ENCODE assay signal across 10 mouse cellular contexts in genomic region chr4:154927899-154928337, GRCm38 (mm10). TPM values are rescaled to one million over a fixed set of nuclear protein-coding genes. Genes with fewer than 3 reads are reported as not detected.
DNase-seq lines count a peak whose midpoint lies in the region; ATAC-seq lines count a peak whose summit lies in the region.
"Had no signal": no experiment of that assay in that cellular context is flagged by ENCODE, and none has a peak within 500 bp of the region (broad histone marks: within the 10 kb centered on the region; RNA-seq: fewer than 3 reads in every experiment).

No protein-coding gene starts in this region.

- H3K4me3 ChIP-seq in embryonic facial prominence, embryonic 11.5 days (ENCODE audit: low read depth, low read length): no peak overlapping the region

- intact Hi-C loops in heart, postnatal 25 days (cut with DNase I): no loop called here
- intact Hi-C loops in left cerebral cortex, postnatal 25 days (cut with DNase I): no loop called here

- WGBS in embryonic facial prominence, embryonic 11.5 days: 38% methylated on average over 5 of the region's 5 CpGs

- H3K4me2 ChIP-seq in embryonic facial prominence, embryonic 11.5 days (ENCODE audit: low read depth, low read length): no peak overlapping the region

- no peaks in the 10 kb centered on the region for H3K27me3 ChIP-seq in embryonic facial prominence, embryonic 11.5 days (ENCODE audit: control insufficient read depth, insufficient read depth, low read length)

- H3K4me1 ChIP-seq in embryonic facial prominence, embryonic 11.5 days (ENCODE audit: control insufficient read depth, insufficient read depth, low read length): no peaks in the 10 kb centered on the region

- ATAC-seq in embryonic facial prominence, embryonic 11.5 days (replicated peaks; ENCODE audit: insufficient number of reproducible peaks, low FRiP score, low TSS enrichment, low read depth): no peak
- ATAC-seq in neutrophil, adult 5-6 weeks (ENCODE audit: extremely low read depth, insufficient number of reproducible peaks, low FRiP score, poor library complexity, severe bottlenecking): 0 out of 2 replicates have a peak, but pooled peaks have one; percentile 20

- H3K9ac ChIP-seq in embryonic facial prominence, embryonic 11.5 days (replicated peaks; ENCODE audit: low read length): peak overlapping the region; percentile 4; the same call in 1 of the 2 replicates

- no peaks in the 10 kb centered on the region for H3K36me3 ChIP-seq in embryonic facial prominence, embryonic 11.5 days (replicated peaks; ENCODE audit: control insufficient read depth, insufficient read depth, low read depth, low read length)

- peak; percentile 44 for DNase-seq in adrenal gland, adult 2 months
- no peak for DNase-seq in adrenal gland, adult 18-20 months (ENCODE audit: low spot score in 2 of 2)
- DNase-seq in embryonic facial prominence, embryonic 11.5 days (ENCODE audit: low spot score): peak; percentile 54
- DNase-seq in heart, postnatal 25 days (ENCODE audit: low spot score): peak; percentile 33
- peak; percentile 71 for DNase-seq in liver
- no peak for DNase-seq in cerebellum, postnatal 36 days
- DNase-seq in left cerebral cortex, postnatal 25 days (ENCODE audit: low spot score in 2 of 2): no peak

- peak overlapping the region; percentile 56; the same call in 1 of the 2 replicates for H3K27ac ChIP-seq in embryonic facial prominence, embryonic 11.5 days (replicated peaks; ENCODE audit: low read depth, low read length)

- no peaks in the 10 kb centered on the region for H3K9me3 ChIP-seq in embryonic facial prominence, embryonic 11.5 days (replicated peaks; ENCODE audit: control insufficient read depth, low read length)

RNA-seq across cellular contexts. Expression of gene Tnfrsf14, which starts 0.4 kb away (rescaled TPM):
- total RNA-seq in adrenal gland, adult 2 months (2021): 1 to 10 TPM; 6.1 to 8.4 TPM
- 14.9 and 27.2 TPM in 2 replicates for polyA plus RNA-seq in adrenal gland, adult 2 months (2012; rRNA removed)
- 1 to 10 TPM; 6.4 to 8.4 TPM for total RNA-seq in adrenal gland, adult 18-20 months (2021)
- 0.35 and 0.71 TPM in 2 replicates for polyA plus RNA-seq in embryonic facial prominence, embryonic 11.5 days (2014; fragmentation: Nextera tagmentation; extraction: Ambion mirVana)
- total RNA-seq in heart, postnatal 25 days (2021): 1 to 10 TPM; 3.8 to 6.7 TPM
- 32.6 and 33.8 TPM in 2 replicates for total RNA-seq in neutrophil, adult 5-6 weeks (2017)
- total RNA-seq in left cerebral cortex, postnatal 25 days (2021): 1 to 10 TPM; 1.3 to 1.7 TPM

RNA-seq across cellular contexts. Expression of gene Fam213b, which starts 29.0 kb away (rescaled TPM):
- 10 to 100 TPM; 41.1 to 56.2 TPM for total RNA-seq in adrenal gland, adult 2 months (2021)
- 61.1 and 87.9 TPM in 2 replicates for polyA plus RNA-seq in adrenal gland, adult 2 months (2012; rRNA removed)
- total RNA-seq in adrenal gland, adult 18-20 months (2021): 100 to 1,000 TPM in 1 of 2 experiments, 10 to 100 TPM in 1; 15.5 to 104 TPM
- 45.7 and 46.9 TPM in 2 replicates for polyA plus RNA-seq in embryonic facial prominence, embryonic 11.5 days (2014; fragmentation: Nextera tagmentation; extraction: Ambion mirVana)
- 10 to 100 TPM; 74.4 to 76.2 TPM for total RNA-seq in heart, postnatal 25 days (2021)
- 3.4 and 4.4 TPM in 2 replicates for total RNA-seq in neutrophil, adult 5-6 weeks (2017)
- total RNA-seq in left cerebral cortex, postnatal 25 days (2021): 10 to 100 TPM; 47.5 to 51.4 TPM

RNA-seq across cellular contexts. Expression of gene Hes5, which starts 32.8 kb away (rescaled TPM):
- not detected for total RNA-seq in adrenal gland, adult 2 months (2021)
- 0.27 TPM in 1 of 2 replicates, not detected in the other for polyA plus RNA-seq in adrenal gland, adult 2 months (2012; rRNA removed)
- not detected for total RNA-seq in adrenal gland, adult 18-20 months (2021)
- polyA plus RNA-seq in embryonic facial prominence, embryonic 11.5 days (2014; fragmentation: Nextera tagmentation; extraction: Ambion mirVana): 35.4 and 47.4 TPM in 2 replicates
- under 1 TPM in 1 of 2 experiments, not detected in 1; 0.28 TPM for total RNA-seq in heart, postnatal 25 days (2021)
- 0.35 and 1.8 TPM in 2 replicates for total RNA-seq in neutrophil, adult 5-6 weeks (2017)
- 10 to 100 TPM; 35.8 to 41.3 TPM for total RNA-seq in left cerebral cortex, postnatal 25 days (2021)
- polyA plus RNA-seq: C2C12 had no signal

RNA-seq across cellular contexts. Expression of gene Pank4, which starts 36.0 kb away (rescaled TPM):
- total RNA-seq in adrenal gland, adult 2 months (2021): 10 to 100 TPM; 24.5 to 28.0 TPM
- 34.8 and 35.3 TPM in 2 replicates for polyA plus RNA-seq in adrenal gland, adult 2 months (2012; rRNA removed)
- 10 to 100 TPM; 28.3 to 31.9 TPM for total RNA-seq in adrenal gland, adult 18-20 months (2021)
- polyA plus RNA-seq in embryonic facial prominence, embryonic 11.5 days (2014; fragmentation: Nextera tagmentation; extraction: Ambion mirVana): 43.6 and 48.8 TPM in 2 replicates
- 10 to 100 TPM; 45.6 to 46.4 TPM for total RNA-seq in heart, postnatal 25 days (2021)
- total RNA-seq in neutrophil, adult 5-6 weeks (2017): 41.4 and 44.8 TPM in 2 replicates
- total RNA-seq in left cerebral cortex, postnatal 25 days (2021): 10 to 100 TPM; 37.6 to 39.8 TPM

RNA-seq across cellular contexts. Expression of gene Mmel1, which starts 58.5 kb away (rescaled TPM):
- 1 to 10 TPM in 1 of 2 experiments, under 1 TPM in 1; 0.66 to 4.9 TPM for total RNA-seq in adrenal gland, adult 2 months (2021)
- 2.4 and 6.3 TPM in 2 replicates for polyA plus RNA-seq in adrenal gland, adult 2 months (2012; rRNA removed)
- 1 to 10 TPM in 1 of 2 experiments, under 1 TPM in 1; 0.19 to 3.8 TPM for total RNA-seq in adrenal gland, adult 18-20 months (2021)
- 0.28 and 0.54 TPM in 2 replicates for polyA plus RNA-seq in embryonic facial prominence, embryonic 11.5 days (2014; fragmentation: Nextera tagmentation; extraction: Ambion mirVana)
- under 1 TPM; 0.20 to 0.39 TPM for total RNA-seq in heart, postnatal 25 days (2021)
- not detected in 2 replicates for total RNA-seq in neutrophil, adult 5-6 weeks (2017)
- under 1 TPM; 0.48 to 0.85 TPM for total RNA-seq in left cerebral cortex, postnatal 25 days (2021)
- polyA plus RNA-seq: large intestine, adult 2 months had no signal

Comparison
In these comparisons a context has a peak if more than half of its experiments do, and no peak if none do; other contexts are left out.
1. DNase-seq: peak in adrenal gland, adult 2 months (single experiment), embryonic facial prominence, embryonic 11.5 days (single experiment), heart, postnatal 25 days (single experiment) and liver (single experiment); none in adrenal gland, adult 18-20 months (0 of 2), cerebellum, postnatal 36 days (0 of 2) and left cerebral cortex, postnatal 25 days (0 of 2).
2. RNA of gene Hes5, which starts 32.8 kb away (total RNA-seq): 35.8 to 41.3 TPM in left cerebral cortex, postnatal 25 days; 0.35 to 1.8 TPM in neutrophil, adult 5-6 weeks, 0.28 TPM in heart, postnatal 25 days, not detected in adrenal gland, adult 18-20 months and not detected in adrenal gland, adult 2 months; every median in the first group is over 10 times any median in the second.